Mouse (Mus musculus): ENCODE results near the gene Nkx1-2.

The Nkx1-2 gene

DNA sequence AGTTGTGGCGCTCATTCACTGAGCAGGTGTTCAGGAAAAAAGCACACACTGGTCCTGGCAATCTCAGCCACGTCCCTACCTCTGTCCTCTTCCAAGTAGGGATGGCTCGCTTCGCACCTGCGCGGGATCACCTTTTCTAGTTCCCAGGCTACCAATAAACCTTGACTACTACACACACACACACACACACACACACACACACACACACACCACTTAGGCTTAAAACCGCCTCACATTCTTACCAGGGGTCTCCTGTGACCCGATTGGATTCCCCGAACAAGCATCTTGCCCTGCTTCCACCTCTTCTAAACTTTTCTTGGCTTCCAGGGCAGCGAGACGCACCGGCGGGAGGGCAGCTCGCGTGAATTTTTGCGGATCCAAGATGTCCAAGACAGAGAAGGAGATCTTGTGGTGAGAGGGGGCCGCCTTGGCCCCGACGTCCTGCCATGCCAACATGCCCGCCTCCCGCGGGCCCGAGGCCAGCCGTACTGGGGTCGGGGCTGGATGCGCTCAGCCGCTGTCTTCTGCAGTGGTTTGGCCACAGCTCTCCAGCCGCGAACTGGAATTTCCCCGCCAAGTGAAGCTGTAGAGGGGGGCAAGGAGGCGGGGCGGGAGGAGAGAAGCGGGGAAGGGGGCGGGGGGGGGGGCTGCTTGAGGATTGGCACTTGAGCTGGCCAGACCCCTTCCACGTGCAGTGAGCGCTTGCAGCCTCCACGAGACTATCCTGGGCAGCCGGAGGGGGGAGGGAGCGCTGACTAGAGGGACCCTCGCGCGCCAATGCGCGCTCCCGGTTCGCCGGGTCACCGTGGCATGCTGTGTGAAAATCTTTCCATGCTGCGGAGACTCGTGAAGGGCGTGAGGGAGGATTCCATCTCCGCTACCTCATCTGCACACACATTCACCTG, at the start of gene Nkx1-2:
Nkx1-2 (minus strand) TSS at position 567 of the 905 bp plus-strand sequence.
- TF ChIP-seq GATA4 (IDR thresholded peaks at IDR 0.05; ENCODE audit: insufficient replicate concordance, low read length) = no peak

DNA sequence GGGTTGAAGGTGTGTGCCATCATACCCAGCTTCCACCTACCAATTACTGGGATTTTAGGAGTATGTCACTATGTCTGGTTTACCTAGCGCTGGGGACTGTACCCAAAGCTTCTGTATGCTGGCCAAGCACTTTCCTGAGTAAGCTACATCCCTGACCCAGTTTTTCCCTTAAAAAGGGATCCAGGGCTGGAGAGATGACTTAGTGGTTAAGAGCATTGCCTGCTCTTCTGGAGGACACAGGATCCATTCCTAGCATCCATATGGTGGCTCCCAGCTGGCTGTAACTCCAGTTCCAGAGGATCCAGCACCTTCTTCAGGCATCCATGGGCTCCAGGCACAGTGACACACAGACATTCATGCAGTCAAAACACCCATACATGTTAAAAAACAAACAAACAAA, 47.1 kb upstream of the Nkx1-2 start:
- no peak for TF ChIP-seq GATA4 (IDR thresholded peaks at IDR 0.05; ENCODE audit: insufficient replicate concordance, low read length)

DNA sequence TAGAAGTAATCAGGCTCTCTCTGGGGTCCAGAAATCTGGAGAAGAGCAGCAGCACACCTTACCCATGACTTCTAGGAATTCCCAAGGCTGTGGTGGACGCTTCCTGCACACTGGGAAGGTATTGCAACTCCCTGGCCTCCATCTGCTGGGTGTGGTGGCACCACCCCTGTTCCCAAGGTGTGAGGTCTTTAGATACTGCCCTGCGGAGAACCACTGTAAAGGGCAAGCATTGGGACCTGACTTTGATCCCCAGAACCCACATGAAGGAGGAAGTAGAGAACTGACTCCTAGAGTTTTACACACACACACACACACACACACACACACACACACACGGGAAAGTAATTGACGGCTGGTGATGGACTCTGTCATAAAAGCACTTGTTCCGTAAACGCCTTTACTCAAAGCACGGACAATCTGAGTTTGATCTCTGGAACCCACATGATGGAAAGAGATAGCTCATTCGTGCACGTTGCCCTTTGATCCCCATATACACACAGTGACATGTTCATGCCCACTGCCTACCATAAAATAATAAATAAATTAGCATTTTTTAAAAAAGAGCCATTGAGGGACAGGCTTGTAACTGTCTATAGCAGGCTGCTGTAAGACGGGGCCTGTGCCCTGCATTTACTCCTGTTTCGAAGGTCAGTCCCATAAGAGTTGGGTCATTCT, 45.3 kb upstream of the Nkx1-2 start:
- no peak for TF ChIP-seq GATA4 (IDR thresholded peaks at IDR 0.05; ENCODE audit: insufficient replicate concordance, low read length)

DNA sequence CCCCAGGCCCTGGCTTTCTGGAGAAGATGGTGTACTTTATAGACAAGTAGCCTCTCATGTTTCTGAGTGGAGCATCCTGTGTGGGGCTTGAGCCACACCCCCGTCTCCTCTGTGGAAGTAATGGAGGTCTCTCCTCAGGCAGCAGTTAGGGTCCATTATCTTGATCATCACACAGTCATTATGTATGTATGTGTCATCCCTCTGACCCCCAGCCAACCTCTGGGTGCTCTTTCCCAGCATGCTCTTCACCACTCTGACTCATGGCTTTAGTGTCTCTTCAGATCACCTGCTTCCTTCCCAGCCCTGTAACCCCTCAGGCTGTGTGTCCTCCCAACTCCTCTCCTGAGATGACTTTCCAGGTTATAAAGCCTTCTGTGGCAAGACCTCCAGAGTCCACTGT, 42.2 kb upstream of the Nkx1-2 start:
- TF ChIP-seq GATA4 (IDR thresholded peaks at IDR 0.05; ENCODE audit: insufficient replicate concordance, low read length) = no peak

DNA sequence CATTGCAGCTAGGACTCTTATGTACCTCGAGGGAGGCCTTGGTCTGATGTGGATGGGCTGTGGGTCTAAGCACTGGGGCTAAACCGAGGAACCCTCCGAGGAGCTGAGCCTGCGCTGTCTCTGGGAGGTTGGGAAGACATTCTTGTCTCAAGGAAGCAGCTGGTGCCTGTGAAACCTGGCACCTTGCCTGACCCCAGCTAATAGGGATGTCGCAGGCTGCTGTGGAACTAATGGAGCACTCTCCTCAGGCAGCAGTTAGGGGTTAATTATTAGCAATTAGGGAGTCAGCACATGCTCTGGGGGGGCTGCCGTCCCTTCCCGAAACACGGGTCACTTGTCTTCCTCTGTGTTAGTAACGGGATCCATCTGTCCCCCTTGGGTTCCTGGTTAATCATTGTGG, 41.5 kb upstream of the Nkx1-2 start:
- TF ChIP-seq GATA4 (IDR thresholded peaks at IDR 0.05; ENCODE audit: insufficient replicate concordance, low read length) = no peak

DNA sequence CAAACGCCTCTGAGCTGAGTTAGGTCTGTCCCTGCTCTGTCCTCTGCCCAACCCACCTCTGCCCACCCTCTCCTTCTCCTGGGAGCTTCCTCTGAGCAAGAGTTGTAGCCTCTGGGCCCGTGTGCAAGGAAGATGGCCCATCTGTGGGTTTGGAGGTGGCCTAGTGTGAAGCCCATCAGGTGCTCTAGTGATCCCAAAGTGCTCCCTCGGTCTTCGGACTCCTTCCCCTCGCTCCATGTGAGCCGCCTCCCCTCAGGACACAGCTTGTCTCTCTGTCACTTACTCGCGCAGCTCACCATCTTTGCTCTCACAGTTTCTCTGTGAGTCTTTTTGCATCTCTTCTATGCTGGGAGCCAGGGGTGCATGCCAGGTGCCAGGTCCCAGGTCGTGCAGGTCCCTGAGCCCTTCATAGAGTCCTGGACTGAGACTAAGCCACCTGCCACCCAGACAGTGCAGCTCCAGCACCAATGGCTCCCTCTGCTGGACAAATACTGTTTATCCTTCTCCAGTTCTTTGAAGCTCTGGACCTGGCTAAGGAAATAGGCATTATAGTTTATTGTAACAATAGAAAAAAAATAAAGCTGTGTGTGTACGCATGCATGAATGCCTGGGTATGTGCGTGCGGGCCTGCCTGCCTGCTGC, 39.1 kb upstream of the Nkx1-2 start:
- TF ChIP-seq GATA4 (IDR thresholded peaks at IDR 0.05; ENCODE audit: insufficient replicate concordance, low read length) = no peak

DNA sequence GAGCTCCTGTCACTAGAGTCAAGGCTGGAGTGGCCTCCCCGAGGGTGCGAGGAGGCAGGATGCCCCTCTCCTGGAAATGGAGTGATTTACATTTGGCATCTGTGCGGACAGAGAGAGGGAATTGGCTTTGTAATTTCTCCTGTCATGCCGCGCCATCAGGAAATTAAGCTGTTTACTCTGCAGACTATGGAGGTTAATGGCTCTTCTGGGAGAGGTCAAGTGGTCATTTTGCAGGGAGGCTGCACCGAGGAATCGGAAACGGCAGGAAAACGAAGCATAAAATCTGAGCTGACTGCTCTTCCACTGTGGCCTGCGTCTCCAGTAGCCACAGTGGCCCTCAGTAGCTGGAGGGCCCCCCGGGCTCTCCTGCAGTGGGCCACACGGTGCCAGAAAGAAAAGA, 37.9 kb upstream of the Nkx1-2 start:
- TF ChIP-seq GATA4 (IDR thresholded peaks at IDR 0.05; ENCODE audit: insufficient replicate concordance, low read length) = no peak

DNA sequence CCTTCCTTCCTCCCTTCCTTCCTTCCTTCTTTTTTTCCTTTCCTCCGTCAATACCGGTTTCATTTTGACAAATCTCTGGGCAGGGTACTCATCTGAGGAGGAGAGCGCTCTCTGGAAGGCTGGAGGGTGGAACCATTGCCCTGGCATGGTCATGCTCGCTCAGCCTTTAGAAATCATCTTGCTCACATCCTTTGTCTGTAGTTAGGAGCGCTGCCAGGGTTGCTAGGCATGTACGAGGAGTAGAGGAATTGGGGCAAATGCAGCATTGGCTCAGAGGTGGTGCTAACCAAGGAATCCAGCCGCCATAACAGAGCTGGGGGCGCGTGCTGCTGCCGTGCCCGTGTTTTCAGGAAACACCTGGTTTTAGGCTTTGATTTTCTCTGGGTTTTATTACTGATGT, 31.9 kb upstream of the Nkx1-2 start:
- no peak for TF ChIP-seq GATA4 (IDR thresholded peaks at IDR 0.05; ENCODE audit: insufficient replicate concordance, low read length)

DNA sequence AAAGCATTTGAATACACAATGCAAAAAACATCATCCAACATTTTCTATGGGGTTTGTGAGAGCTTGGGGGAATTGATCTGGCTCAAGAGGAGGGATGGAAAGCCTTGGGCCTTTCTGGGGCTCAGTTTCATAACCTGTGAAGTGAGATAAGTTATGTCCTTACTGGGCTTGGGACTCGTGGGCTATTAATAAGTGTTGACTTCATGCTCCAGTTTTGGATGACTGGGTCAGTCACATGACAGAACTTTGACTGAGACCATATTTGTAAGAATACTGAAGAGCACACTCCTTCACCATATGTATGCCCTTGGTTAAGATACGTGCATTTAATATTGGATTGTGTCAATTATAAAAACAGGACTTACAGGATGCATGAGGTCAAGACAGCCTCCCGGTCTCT, 28.0 kb upstream of the Nkx1-2 start:
- TF ChIP-seq GATA4 (IDR thresholded peaks at IDR 0.05; ENCODE audit: insufficient replicate concordance, low read length) = no peak

DNA sequence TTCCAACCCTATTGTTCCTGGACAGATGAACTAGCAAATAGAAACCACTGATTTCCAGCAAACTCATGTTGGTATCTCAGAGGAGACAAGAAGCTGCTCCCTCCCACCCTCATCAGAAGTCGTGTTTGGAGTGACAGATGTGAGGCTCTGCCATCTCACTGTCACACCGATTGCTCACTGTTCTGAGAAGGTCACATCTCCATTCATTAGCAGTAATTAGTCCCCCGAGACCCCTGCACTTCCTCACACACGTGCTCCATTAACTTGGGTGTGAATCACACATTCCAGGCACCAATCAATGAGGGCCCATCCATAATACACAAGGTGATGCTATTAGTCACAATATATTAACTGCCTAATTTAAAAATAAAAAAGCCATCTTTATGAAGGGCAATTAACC, 26.7 kb upstream of the Nkx1-2 start:
- no peak for TF ChIP-seq GATA4 (IDR thresholded peaks at IDR 0.05; ENCODE audit: insufficient replicate concordance, low read length)

DNA sequence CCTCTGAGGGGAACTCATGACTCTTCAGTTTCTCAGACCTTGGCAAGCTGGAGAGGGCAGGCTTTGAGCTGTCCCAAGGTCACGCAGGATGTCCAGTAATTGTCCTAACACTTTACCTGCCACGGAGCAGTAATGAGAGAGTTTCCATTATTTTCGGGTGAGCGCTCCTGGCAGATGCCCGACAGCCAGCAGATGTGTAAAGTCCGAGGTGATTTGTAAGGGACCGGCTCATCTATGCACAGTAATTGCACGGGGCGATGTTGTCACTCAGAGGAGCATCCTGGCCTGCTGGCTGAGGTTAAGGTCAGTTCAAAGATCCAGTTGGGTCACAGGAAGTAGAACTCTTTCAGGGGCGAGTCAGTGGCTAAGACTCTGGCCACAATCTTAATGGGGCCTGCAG, 24.7 kb upstream of the Nkx1-2 start:
- TF ChIP-seq GATA4 (IDR thresholded peaks at IDR 0.05; ENCODE audit: insufficient replicate concordance, low read length) = no peak

DNA sequence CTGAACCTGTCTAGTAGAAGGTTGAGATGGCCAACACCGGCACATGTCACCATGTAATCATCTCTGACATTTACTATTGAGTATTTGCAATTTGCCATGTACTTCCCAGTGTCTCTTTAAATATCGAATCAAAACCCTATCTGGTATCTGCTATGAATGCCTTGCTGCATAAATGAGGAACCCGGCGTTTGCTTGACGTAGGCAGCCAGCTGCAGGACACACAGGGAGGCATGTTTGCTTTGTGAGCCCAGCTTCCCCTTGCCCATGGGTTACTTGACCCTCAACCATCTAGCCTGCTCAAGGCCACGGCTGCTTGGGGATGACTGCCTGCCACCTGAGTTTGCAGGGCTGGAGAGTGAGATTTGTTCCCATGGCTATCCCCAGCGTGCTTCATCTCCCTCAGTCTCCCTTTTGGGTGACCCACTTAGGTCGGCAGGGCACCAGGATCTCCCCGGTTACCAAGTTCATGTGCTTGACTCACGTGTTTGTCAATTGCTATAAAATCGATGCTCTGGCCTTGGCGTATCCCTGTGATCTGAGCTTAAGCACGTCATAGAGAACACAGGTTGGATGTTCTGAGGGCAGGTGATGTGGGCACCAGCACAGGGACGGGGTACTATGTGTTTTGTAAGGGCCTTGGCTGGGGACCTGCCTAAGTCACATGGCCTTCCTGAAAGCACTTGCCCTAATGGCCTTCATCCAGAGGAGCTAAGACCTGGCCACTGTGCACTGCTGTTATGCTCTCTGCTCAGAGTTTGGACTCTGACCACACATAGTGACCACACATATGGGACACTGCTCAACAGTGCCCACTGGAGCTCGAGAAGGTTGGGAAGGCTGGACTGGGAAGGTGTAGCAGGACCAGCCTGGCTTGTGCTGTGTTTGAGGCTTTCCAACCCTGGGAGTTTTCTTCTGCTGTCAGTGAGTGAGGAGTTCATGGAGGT, 20.8 kb upstream of the Nkx1-2 start:
- no peak for TF ChIP-seq GATA4 (IDR thresholded peaks at IDR 0.05; ENCODE audit: insufficient replicate concordance, low read length)

DNA sequence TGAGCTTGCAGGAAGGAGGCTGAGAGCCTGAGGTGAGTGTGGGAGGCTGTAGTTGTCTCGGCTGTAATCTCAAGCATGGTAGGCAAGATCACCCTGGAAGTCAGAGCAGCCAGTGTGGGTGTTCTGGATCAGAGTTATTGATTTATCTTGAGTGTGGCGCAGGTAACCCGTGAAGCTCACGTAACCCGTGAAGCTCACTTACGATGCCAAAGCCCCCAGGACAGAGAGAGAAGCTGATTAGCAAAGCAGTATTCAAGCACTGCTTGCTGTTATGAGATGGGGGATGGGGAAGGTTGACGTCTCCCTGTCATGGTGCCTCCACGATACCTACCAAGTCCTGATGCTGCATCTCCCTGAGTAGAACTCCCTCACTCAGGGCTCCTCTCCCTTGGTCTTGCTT, 20.1 kb upstream of the Nkx1-2 start:
- TF ChIP-seq GATA4 (IDR thresholded peaks at IDR 0.05; ENCODE audit: insufficient replicate concordance, low read length) = no peak

DNA sequence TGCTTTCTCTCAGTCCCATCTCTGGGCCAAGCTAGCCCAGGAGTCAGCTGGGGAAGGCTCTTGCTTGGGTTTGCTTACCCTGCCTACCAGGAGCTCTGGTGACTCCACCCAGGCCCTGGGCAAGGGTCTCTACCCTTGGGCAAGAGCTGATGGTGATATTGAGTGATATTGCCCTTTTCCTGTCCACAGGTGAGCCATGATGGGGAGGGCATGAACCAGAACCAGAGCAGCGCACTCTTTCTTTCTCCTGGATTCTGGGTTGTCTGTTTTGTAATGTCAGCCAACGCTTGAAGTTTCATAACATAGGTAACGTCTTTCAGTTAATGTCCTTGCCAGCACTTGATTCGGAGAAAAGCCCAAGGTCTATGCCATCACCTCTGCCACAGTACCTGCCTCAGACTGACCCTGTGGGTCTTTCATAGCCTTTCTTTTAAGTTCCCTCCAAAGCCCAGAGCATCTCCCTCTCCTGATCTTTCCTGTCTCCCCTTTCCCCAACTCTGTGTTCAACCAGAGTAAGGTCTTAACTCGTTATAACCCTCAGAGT, 17.7 kb upstream of the Nkx1-2 start:
- no peak for TF ChIP-seq GATA4 (IDR thresholded peaks at IDR 0.05; ENCODE audit: insufficient replicate concordance, low read length)

DNA sequence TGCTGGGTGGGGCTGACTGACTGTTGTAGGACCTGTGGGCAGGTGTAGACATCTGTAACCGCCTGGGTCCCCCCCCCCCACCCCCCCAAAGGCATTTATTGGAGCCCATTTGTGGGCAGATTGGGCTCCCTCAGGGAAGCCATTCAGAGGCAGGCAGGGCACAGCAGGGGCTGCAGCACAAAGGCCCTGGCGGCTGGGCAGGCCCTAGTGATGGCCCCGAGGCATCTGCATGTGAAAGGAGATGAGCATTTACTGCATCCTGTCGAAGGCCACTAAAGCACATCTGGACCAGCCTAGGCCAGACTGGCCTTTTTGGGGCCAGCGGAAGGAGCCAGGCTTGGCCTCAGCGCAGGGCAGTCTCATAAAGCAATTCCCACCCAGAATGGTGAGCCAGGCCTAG, 17.0 kb upstream of the Nkx1-2 start:
- no peak for TF ChIP-seq GATA4 (IDR thresholded peaks at IDR 0.05; ENCODE audit: insufficient replicate concordance, low read length)

All from liver, adult (tissue).